Mouse (Mus musculus) lung, embryonic 14.5 days (tissue): Measurements from ENCODE around the gene Tjp3. TPM values are rescaled to one million over a fixed set of nuclear protein-coding genes. Genes with fewer than 3 reads are reported as not detected.

ENCODE experiments used
- ATAC-seq: fragments of 200-750 bp; cut with Nextera tagmentation; 2 replicates; pipeline ENCODE4 v1.8.0; 2017; ENCODE audit warnings: mild to moderate bottlenecking, moderate TSS enrichment, moderate library complexity; ENCODE audit not compliant: insufficient read depth
- DNase-seq: peaks from one replicate; pipeline ENCODE4 v3.0.0-alpha.2; 2015
- H3K27ac ChIP-seq: fragments of 300-500 bp; sonication (generic); 2 replicates; pipeline ENCODE4 v1.5.1; 2014; ENCODE audit warnings: low read depth, mild to moderate bottlenecking, moderate library complexity
- H3K27me3 ChIP-seq: fragments of 300-500 bp; sonication (generic); 2 replicates; pipeline ENCODE4 v1.6.1; 2014; ENCODE audit warnings: low read length, control low read depth; ENCODE audit not compliant: insufficient read depth
- H3K36me3 ChIP-seq: fragments of 300-500 bp; sonication (generic); 2 replicates; pipeline ENCODE4 v1.6.1; 2014; ENCODE audit warnings: control low read depth; ENCODE audit not compliant: insufficient read depth
- H3K4me1 ChIP-seq: fragments of 300-500 bp; sonication (generic); 2 replicates; pipeline ENCODE4 v1.6.1; 2014; ENCODE audit warnings: antibody characterized with exemption, control low read depth; ENCODE audit not compliant: insufficient read depth
- H3K4me2 ChIP-seq: fragments of 300-500 bp; sonication (generic); 2 replicates; pipeline ENCODE4 v1.6.1; 2014; ENCODE audit warnings: mild to moderate bottlenecking
- H3K4me3 ChIP-seq: fragments of 300-500 bp; sonication (generic); 2 replicates; pipeline ENCODE4 v1.5.1; 2014; ENCODE audit warnings: low read depth, low read length
- H3K9ac ChIP-seq: fragments of 300-500 bp; sonication (generic); 2 replicates; pipeline ENCODE4 v1.6.1; 2014
- H3K9me3 ChIP-seq: fragments of 300-500 bp; sonication (generic); 2 replicates; pipeline ENCODE4 v1.6.1; 2016; ENCODE audit warnings: low read depth, low read length, control low read depth
- CTCF ChIP-seq: IDR thresholded peaks from 2 replicates; pipeline ENCODE4 v1.5.1; 2016; ENCODE audit warnings: antibody characterized with exemption, low read depth
- WGBS: fragments of 180-500 bp; shearing (Covaris S2); extraction: QIAGEN DNeasy Blood & Tissue Kit; methylation state at CpG from one replicate; pipeline ENCODE4 v1.1.7; 2014; 5-methylcytosine and 5-hydroxymethylcytosine counted together
- polyA plus RNA-seq: library from polyadenylated mRNA; unstranded; fragments of >200 nt; fragmentation: Nextera tagmentation; extraction: Ambion mirVana; gene quantifications from 2 replicates; pipeline ENCODE4 v1.2.1, GENCODE M21; 2014

Tjp3 gene
- polyA plus RNA-seq, 1 experiment from 2014 or later = 17.2 TPM

DNA sequence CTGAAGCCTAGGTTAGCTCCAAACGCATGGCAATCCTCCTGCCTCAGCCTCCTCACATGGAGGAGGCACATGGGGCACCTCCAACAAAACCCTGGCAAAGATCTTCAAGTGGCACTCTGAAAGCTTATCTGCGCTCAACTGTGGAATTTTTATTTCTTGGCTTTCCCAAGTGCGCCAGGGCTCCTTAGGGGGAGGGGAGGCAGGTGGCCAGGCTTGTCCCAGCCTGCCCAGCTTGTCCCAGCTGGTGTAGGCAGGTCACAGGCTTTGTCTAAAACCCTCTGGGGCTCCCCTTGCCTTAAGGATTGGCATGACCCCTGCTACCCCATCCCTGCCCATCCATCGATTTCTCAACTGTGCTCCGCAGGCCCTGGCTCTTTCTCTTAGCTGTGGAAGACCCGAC lies 7.2 kb downstream of the Tjp3 start:
- H3K9me3 ChIP-seq = no peaks in the 10 kb centered on the region
- no peaks in the 10 kb centered on the region for H3K4me1 ChIP-seq
- H3K36me3 ChIP-seq = no peaks in the 10 kb centered on the region
- peaks cover 36% of the 10 kb centered on the region for H3K27me3 ChIP-seq
- 37% methylated on average over 6 of the region's 6 CpGs for WGBS
- no peak for ATAC-seq
- peak overlapping the region; percentile 66; the same call in 1 of the 2 replicates for H3K4me2 ChIP-seq
- peak overlapping the region; percentile 6; the same call in 1 of the 2 replicates for H3K27ac ChIP-seq
- DNase-seq = no peak
- no peak for TF ChIP-seq CTCF
- H3K4me3 ChIP-seq = peak overlapping the region; percentile 40; the same call in 1 of the 2 replicates
- no peak overlapping the region for H3K9ac ChIP-seq

- H3K27me3 ChIP-seq = peaks cover 27% of the 10 kb centered on the region
- H3K36me3 ChIP-seq = 0 out of 2 replicates have a peak, but pooled peaks cover 1% of the 10 kb centered on the region
- no peak overlapping the region for H3K4me2 ChIP-seq
- no peaks in the 10 kb centered on the region for H3K9me3 ChIP-seq
- no peak for TF ChIP-seq CTCF
- peak overlapping the region; percentile 9; the same call in 1 of the 2 replicates for H3K9ac ChIP-seq
- peak; percentile 67 for DNase-seq
- WGBS = 23% methylated on average over 10 of the region's 10 CpGs
- H3K4me1 ChIP-seq = no peaks in the 10 kb centered on the region
- no peak overlapping the region for H3K27ac ChIP-seq
- H3K4me3 ChIP-seq = no peak overlapping the region
- no peak for ATAC-seq
These were observed 11.9 kb downstream of the Tjp3 start for GRCm38 (mm10) chr10:81279496-81279895.

- peaks cover 19% of the 10 kb centered on the region; the same call in 1 of the 2 replicates for H3K36me3 ChIP-seq
- no peak overlapping the region for H3K9ac ChIP-seq
- no peak overlapping the region for H3K4me3 ChIP-seq
- no peak for ATAC-seq
- 71% methylated on average over 22 of the region's 22 CpGs for WGBS
- DNase-seq = no peak
- H3K4me2 ChIP-seq = no peak overlapping the region
- peaks cover 9% of the 10 kb centered on the region for H3K27me3 ChIP-seq
- 0 out of 2 replicates have a peak, but pooled peaks have one; percentile 5 for TF ChIP-seq CTCF
- H3K27ac ChIP-seq = no peak overlapping the region
- no peaks in the 10 kb centered on the region for H3K4me1 ChIP-seq
- no peaks in the 10 kb centered on the region for H3K9me3 ChIP-seq
These were observed 13.7 kb downstream of the Tjp3 start for GRCm38 (mm10) chr10:81277676-81278075.

DNA sequence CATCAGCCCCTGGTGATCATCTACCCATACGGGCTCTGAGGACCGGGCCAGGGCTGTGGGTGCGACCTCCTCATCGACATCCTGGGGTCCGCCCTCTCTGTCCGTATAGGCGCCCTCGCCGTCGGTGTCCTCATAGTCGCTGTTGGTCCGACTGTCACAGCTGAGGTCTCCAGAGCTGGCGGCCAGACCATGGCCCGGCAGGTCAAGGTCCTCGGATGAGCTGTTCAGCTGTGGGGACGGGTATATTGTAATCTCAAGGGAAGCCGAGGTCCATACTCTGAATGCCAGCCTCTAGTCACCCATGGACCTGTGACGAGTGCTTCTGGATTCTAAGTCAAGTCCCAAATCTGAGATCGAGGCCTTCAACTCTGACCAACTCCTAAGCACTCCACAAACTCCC lies 17.5 kb downstream of the Tjp3 start:
- TF ChIP-seq CTCF = no peak
- Histone ChIP-seq H3K36me3 (peaks cover 42% of the 10 kb centered on the region), H3K4me1 (peaks cover 1% of the 10 kb centered on the region; the same call in 1 of the 2 replicates), H3K9me3 (no peaks in the 10 kb centered on the region), H3K4me3 (no peak overlapping the region), H3K27me3 (no peaks in the 10 kb centered on the region), H3K27ac (no peak overlapping the region), H3K9ac (no peak overlapping the region), H3K4me2 (no peak overlapping the region)
- no peak for ATAC-seq
- WGBS = 87% methylated on average over 19 of the region's 19 CpGs
- no peak for DNase-seq

GRCm38 (mm10) chr10:81272356-81272755 lies 19.0 kb downstream of the Tjp3 start:
- no peak for TF ChIP-seq CTCF
- Histone ChIP-seq H3K4me2 (no peak overlapping the region), H3K9me3 (no peaks in the 10 kb centered on the region), H3K9ac (no peak overlapping the region), H3K27ac (no peak overlapping the region), H3K4me3 (no peak overlapping the region), H3K36me3 (peaks cover 42% of the 10 kb centered on the region), H3K4me1 (peaks cover 7% of the 10 kb centered on the region; the same call in 1 of the 2 replicates), H3K27me3 (no peaks in the 10 kb centered on the region)
- WGBS = 93% methylated on average over 21 of the region's 21 CpGs
- ATAC-seq (no peak), DNase-seq (no peak)

GRCm38 (mm10) chr10:81268643-81269412 lies 22.6 kb downstream of the Tjp3 start:
- Histone ChIP-seq H3K4me2 (peak overlapping the region; percentile 87), H3K4me1 (peaks cover 15% of the 10 kb centered on the region), H3K27me3 (no peaks in the 10 kb centered on the region), H3K4me3 (peak overlapping the region; percentile 56), H3K9ac (peak overlapping the region; percentile 69), H3K27ac (0 out of 2 replicates have a peak overlapping the region, but pooled peaks have one; percentile 4), H3K36me3 (peaks cover 52% of the 10 kb centered on the region), H3K9me3 (no peaks in the 10 kb centered on the region)
- 74% methylated on average over 16 of the region's 16 CpGs for WGBS
- ATAC-seq (no peak), DNase-seq (no peak)
- no peak for TF ChIP-seq CTCF

DNA sequence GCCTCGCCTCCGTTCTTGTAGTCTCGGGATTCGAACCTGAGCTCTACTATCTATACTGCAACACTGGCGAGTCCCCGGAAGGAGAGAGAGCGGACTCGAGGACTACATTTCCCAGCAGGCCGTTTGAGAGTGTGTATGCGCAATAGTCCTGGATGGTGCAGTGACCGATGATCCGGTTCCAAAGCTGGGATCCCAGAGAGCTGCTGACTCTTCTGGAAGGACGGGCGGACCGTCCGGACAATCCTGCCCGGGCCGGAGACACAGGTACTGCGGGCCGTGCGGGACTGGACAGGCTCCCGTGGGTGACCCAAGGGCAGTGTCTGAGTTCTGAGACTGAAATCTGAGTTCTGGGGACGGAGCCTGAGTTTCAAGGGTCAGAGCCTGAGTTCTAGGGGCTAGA lies 23.3 kb downstream of the Tjp3 start:
- no peaks in the 10 kb centered on the region for H3K27me3 ChIP-seq
- peak overlapping the region; percentile 4; the same call in 1 of the 2 replicates for H3K27ac ChIP-seq
- peaks cover 15% of the 10 kb centered on the region for H3K4me1 ChIP-seq
- DNase-seq = peak; percentile 94
- H3K9me3 ChIP-seq = no peaks in the 10 kb centered on the region
- TF ChIP-seq CTCF = no peak
- peak; percentile 56 for ATAC-seq
- 3% methylated on average over 23 of the region's 23 CpGs for WGBS
- peaks cover 52% of the 10 kb centered on the region for H3K36me3 ChIP-seq
- H3K4me3 ChIP-seq = peak overlapping the region; percentile 56
- peak overlapping the region; percentile 87 for H3K4me2 ChIP-seq
- peak overlapping the region; percentile 69 for H3K9ac ChIP-seq
